Mouse (Mus musculus): Measurements from ENCODE around the gene Pfkfb2.

Gene Pfkfb2

GRCm38 (mm10) chr1:130729153-130729552, at the start of gene Pfkfb2:
Gene Pfkfb2 (minus strand): TSS chr1:130729253.
- no peak for DNase-seq

DNA sequence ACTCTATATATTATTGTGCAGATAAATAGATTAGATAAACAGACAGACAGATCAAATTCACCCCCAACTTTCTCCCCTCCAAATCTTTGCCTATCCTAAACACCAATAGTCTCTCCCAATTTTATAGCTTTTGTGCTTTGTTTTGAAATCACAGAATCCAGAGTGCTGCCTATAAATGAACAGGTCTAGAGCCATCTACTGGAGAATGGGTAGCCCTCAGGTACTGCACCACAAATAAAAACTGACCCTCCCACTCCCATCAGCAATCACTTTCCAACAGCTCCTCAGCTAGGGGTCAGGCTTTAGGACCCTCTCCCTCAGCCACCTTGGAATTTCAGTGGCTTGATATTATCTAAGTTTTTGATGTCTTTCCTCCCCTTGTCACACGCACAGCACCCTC, 47.6 kb upstream of the Pfkfb2 start:
- DNase-seq = no peak

GRCm38 (mm10) chr1:130775691-130776331, 46.8 kb upstream of the Pfkfb2 start:
- no peak for DNase-seq

GRCm38 (mm10) chr1:130775234-130775633, 46.2 kb upstream of the Pfkfb2 start:
- DNase-seq = no peak

GRCm38 (mm10) chr1:130770981-130771494, 42.0 kb upstream of the Pfkfb2 start:
- DNase-seq = no peak

DNA sequence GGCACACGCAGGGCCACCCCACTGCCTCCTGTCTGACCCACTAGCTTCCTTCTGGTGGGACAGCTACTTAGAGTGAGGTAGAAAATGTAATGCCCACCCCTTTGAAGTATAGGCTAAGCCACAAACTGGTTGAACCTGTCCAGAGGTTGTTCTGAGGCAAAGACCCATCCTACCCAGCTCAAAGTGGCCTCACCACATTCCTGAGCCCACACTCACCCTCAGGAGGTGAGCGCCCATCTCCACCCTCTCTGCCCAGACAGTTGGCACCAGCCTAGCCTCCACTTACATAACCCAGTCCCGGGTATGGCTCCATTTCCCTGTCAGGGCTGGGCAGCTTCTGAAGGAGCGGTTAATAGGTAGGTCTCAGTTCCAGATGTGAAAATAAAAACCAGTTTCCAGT, 41.4 kb upstream of the Pfkfb2 start:
- DNase-seq = peak; percentile 18

DNA sequence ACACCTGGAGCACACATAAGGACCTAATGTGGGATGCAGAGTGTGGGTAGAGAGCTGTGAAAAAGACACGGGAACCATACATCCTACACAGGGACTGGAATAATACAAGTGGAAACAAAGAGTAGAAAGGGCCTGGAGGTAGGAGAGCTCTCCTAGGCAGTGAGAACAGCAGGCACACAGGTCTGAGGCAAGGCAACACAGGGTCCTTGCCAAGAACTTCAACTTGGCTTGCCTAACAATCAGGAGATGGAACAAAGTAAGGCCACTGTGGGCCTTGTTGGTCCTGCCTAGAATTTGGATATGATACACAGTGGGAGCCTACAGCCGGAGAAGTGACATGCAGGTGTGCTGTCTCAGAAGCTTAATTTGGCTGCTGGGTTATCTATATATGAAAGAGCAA, 40.9 kb upstream of the Pfkfb2 start:
- no peak for DNase-seq

- no peak for DNase-seq
These were observed 38.0 kb upstream of the Pfkfb2 start for GRCm38 (mm10) chr1:130767066-130767465.

GRCm38 (mm10) chr1:130764027-130764461, 35.0 kb upstream of the Pfkfb2 start:
- no peak for DNase-seq

DNA sequence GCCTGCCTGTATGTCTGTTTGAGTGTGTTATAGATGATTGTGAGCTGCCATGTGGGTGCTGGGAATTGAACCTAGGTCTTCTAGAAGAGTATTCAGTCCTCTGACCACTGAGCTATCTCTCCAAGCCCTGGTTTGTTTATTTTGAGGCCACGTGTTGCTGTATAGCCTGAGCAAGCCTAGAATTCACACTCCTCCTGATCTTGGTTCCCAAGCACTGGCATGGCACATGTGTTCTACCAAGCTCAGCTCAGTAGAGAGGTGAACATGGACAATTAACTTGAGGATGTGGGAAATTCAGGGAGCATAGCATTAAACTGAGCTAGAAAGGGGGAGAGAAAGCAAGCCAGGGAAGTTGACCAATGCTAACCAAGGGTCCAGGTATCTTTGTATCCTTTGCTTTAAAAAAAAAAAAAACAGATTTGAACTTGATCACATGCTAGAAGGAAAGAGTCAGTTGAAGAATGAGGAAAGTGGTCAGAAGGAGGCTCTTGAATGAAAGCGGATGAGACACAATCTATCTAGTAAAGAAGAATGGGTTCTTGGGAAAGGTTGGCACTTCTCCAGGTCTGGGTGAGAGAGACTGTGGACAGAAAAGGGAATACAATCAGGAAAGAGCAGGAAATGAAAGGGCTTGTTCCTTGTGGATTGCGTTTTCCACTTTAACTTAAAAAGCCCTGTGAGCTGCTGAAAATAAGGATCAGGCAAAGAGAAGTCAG, 33.1 kb upstream of the Pfkfb2 start:
- no peak for DNase-seq

- DNase-seq = no peak
These were observed 32.5 kb upstream of the Pfkfb2 start for GRCm38 (mm10) chr1:130761597-130761996.

- no peak for DNase-seq
These were observed 30.6 kb upstream of the Pfkfb2 start for GRCm38 (mm10) chr1:130759689-130760088.

DNA sequence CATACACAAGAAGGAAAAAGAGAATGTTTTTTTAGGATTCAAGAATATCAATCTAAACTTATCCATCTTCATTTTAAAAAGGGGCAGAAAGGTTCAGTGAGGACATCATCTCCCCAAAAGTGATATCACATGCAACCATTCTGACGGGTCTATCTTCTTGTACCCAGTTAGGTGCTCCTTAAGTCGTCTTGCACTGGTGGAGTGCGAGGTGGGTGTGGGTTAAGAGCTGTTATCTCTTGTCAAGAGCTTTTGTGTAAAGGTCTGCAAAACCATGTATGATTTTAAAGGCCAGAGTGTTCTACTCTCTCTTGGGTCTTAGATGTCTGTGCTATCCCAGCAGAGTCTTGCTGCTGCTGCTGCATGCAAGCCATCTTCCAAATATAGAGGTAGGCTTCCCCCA, 17.8 kb upstream of the Pfkfb2 start:
- no peak for DNase-seq

DNA sequence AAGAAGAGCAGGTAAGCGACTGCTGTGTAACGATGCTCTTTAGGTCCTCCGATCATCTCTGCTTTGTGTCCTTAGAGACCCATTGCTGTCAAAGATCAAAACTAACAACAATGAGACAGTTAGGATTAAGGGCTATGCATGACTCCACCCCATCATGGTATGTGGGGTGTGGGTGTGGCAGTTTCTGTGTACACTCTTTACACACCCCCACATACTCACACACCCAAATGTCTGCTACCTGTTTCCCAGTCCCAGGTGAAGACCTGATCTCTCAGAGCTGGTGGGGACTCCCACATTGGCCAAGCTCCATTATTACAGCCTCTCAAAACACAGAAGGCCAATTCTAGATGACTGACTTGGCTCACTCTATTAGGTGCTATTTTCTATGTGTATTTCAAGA, 16.5 kb upstream of the Pfkfb2 start:
- DNase-seq = no peak

GRCm38 (mm10) chr1:130744961-130745360, 15.9 kb upstream of the Pfkfb2 start:
- no peak for DNase-seq

GRCm38 (mm10) chr1:130744217-130744616, 15.2 kb upstream of the Pfkfb2 start:
- DNase-seq = no peak

- DNase-seq = no peak
These were observed 14.7 kb upstream of the Pfkfb2 start for GRCm38 (mm10) chr1:130743775-130744174.

- no peak for DNase-seq
These were observed 13.1 kb upstream of the Pfkfb2 start for GRCm38 (mm10) chr1:130742201-130742600.

- DNase-seq = no peak
These were observed 12.0 kb upstream of the Pfkfb2 start for GRCm38 (mm10) chr1:130740781-130741720.

DNA sequence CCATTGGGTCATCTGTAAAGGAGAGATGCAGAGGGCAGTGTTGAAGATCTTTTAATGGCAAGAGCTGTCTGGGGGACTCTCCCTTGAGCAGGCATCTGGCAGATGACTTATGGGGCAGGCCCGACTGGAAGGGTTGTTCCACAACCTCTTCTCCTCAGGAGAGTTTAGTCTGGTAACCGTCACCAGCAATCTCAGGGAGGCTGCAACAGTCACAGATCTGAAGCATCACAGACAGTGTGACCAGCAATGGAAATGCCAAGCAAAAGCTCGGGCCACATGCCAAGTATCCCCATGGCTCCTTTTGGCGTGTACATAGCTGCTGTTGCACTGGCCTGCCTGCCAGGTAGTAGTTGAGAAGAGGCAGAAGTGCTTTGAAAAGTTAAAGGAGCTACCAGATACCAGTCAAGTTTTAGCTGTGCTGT, 11.2 kb upstream of the Pfkfb2 start:
- no peak for DNase-seq

DNA sequence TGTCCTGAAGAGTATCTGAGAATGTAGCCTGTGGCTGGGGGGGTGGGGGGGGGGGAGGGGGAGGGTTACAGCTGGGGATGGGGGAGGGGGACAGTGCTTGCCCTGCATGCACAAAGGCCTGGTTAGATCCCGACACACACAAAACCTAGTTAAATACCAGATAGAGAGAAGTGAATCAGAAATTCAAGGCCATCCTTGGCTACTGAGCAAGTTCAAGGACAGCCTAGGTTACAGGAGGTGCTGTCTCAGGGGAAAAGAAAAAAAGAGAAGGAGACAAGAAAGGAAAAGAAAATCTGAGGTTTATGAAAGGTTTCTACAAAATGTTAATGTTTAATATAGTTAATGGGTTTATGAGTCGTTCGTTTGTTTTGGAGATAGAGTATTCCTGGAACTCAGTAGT, 10.6 kb upstream of the Pfkfb2 start:
- no peak for DNase-seq

DNA sequence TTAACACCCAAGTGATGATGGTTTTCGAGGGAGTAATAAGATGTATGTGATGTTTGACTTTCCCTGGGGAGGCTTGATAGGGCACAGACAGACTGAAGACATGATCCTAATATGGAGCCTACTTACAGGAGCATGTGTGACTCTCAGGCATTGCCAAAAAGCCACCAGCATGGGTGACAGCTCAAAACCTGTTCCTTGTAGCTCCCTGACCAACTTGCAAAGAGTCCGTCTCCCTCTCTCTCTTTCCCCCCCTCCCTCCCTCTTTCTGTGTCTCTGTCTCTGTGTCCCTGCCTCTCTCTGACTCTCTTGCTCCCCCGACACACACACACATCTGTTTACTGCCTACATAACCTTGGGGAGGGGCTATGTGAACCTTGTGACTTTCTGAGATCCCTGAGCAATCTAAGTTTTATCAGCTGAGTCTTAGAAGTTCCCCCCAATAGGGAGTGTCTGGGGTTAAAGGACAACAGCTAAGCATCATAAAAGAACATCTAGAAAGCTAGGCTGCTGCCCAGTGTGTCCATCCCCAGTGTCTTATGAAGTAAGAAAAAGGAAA, 9.6 kb upstream of the Pfkfb2 start:
- DNase-seq = no peak

DNA sequence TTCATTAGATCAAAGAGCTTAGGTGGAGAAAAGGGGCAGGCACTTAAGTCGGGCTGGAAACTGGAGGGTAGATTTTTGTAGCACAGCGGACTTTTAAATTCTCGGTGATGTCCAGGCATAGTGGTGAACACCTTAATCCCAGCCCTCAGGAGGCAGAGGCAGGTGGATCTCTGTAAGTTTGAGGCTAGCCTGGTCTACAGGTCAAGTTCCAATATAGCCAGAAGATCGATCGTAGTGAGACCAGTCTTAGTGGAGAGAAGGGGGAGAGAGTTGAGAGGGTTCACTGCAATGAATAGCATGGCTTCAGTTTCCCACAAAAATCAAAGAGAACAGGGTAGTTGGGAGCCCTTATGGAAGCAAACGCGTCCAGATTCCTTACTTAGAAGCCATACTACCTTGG, 8.9 kb upstream of the Pfkfb2 start:
- no peak for DNase-seq
